In genomic region chr7:50573841-50574240, GRCm38 (mm10) we compare ENCODE assay signal across 18 mouse cellular contexts. TPM values are rescaled to one million over a fixed set of nuclear protein-coding genes. Genes with fewer than 3 reads are reported as not detected.
"Had no signal": no experiment of that assay in that cellular context is flagged by ENCODE, and none has a peak within 500 bp of the region (broad histone marks: within the 10 kb centered on the region; RNA-seq: fewer than 3 reads in every experiment).

No protein-coding gene starts in this region.

- H3K9me3 ChIP-seq: limb, embryonic 13.5 days; neural tube, embryonic 12.5 days had no signal

- H3K27ac ChIP-seq: limb, embryonic 13.5 days; liver, embryonic 14.5 days; neural tube, embryonic 12.5 days; stomach, postnatal 0 days had no signal

- H3K27me3 ChIP-seq: limb, embryonic 13.5 days; neural tube, embryonic 12.5 days had no signal

- H3K36me3 ChIP-seq: limb, embryonic 13.5 days; neural tube, embryonic 12.5 days had no signal

- H3K4me2 ChIP-seq: limb, embryonic 13.5 days; neural tube, embryonic 12.5 days had no signal

- DNase-seq: kidney, adult 18-20 months; kidney, postnatal 10 days; left cerebral cortex, postnatal 4 days; lung, adult 18-20 months; thymus, adult 2 months; thymus, postnatal 25 days had no signal

- H3K4me3 ChIP-seq: limb, embryonic 13.5 days; neural tube, embryonic 12.5 days had no signal

- H3K4me1 ChIP-seq: limb, embryonic 13.5 days; neural tube, embryonic 12.5 days had no signal

- H3K9ac ChIP-seq: limb, embryonic 13.5 days; liver, embryonic 14.5 days; neural tube, embryonic 12.5 days had no signal

RNA-seq across cellular contexts. Expression of gene 4933405O20Rik, which starts 25.1 kb away (rescaled TPM):
- total RNA-seq: liver, adult 2 months; megakaryocyte-erythroid progenitor cell, adult 5-6 weeks; monocyte, adult 5-6 weeks; neutrophil, adult 5-6 weeks had no signal
- polyA plus RNA-seq: kidney, embryonic 14.5 days; large intestine, adult 2 months; limb, embryonic 13.5 days; liver, adult 2 months; liver, embryonic 14.5 days; lung, embryonic 16.5 days; neural tube, embryonic 12.5 days; stomach, postnatal 0 days; thymus, adult 2 months; urinary bladder, adult 2 months had no signal
